Comparison of ENCODE assay signal across 8 mouse cellular contexts in genomic region chr8:44937141-44937825, GRCm38 (mm10). TPM values are rescaled to one million over a fixed set of nuclear protein-coding genes. Genes with fewer than 3 reads are reported as not detected.
DNase-seq lines count a peak whose midpoint lies in the region; ATAC-seq and TF ChIP-seq lines count a peak whose summit lies in the region.

No protein-coding gene starts in this region.

- no peak for ATAC-seq in embryonic facial prominence, embryonic 15.5 days (ENCODE audit: insufficient number of reproducible peaks, low FRiP score, low TSS enrichment, low read depth)
- no peak for ATAC-seq in heart, embryonic 16.5 days (replicated peaks; ENCODE audit: extremely low read depth, insufficient read depth, low FRiP score)
- ATAC-seq in liver, postnatal 0 days: no peak

- H3K9ac ChIP-seq in embryonic facial prominence, embryonic 15.5 days: peak overlapping the region; percentile 82
- H3K9ac ChIP-seq in heart, embryonic 16.5 days (ENCODE audit: low read length): peak overlapping the region; percentile 85
- no peak overlapping the region; the same call in 1 of the 2 replicates for H3K9ac ChIP-seq in liver, postnatal 0 days (replicated peaks)

- peak overlapping the region; percentile 89 for H3K4me3 ChIP-seq in embryonic facial prominence, embryonic 15.5 days (replicated peaks)
- peak overlapping the region; percentile 89 for H3K4me3 ChIP-seq in heart, embryonic 16.5 days (ENCODE audit: low read length)
- peak overlapping the region; percentile 60 for H3K4me3 ChIP-seq in liver, postnatal 0 days (ENCODE audit: low read depth, low read length)

- H3K36me3 ChIP-seq in embryonic facial prominence, embryonic 15.5 days: no peaks in the 10 kb centered on the region
- 0 out of 2 replicates have a peak, but pooled peaks cover 2% of the 10 kb centered on the region for H3K36me3 ChIP-seq in heart, embryonic 16.5 days (ENCODE audit: control insufficient read depth, insufficient read depth)
- H3K36me3 ChIP-seq in liver, postnatal 0 days (replicated peaks; ENCODE audit: insufficient read depth, low read length): no peaks in the 10 kb centered on the region

- no peaks in the 10 kb centered on the region for H3K9me3 ChIP-seq in embryonic facial prominence, embryonic 15.5 days (replicated peaks)
- no peaks in the 10 kb centered on the region for H3K9me3 ChIP-seq in heart, embryonic 16.5 days (replicated peaks; ENCODE audit: control insufficient read depth, low read length)
- H3K9me3 ChIP-seq in liver, postnatal 0 days (ENCODE audit: low read length): no peaks in the 10 kb centered on the region

- peaks cover 12% of the 10 kb centered on the region; the same call in 1 of the 2 replicates for H3K4me1 ChIP-seq in embryonic facial prominence, embryonic 15.5 days
- H3K4me1 ChIP-seq in heart, embryonic 16.5 days (ENCODE audit: control insufficient read depth, insufficient read depth, low read length): peaks cover 9% of the 10 kb centered on the region
- H3K4me1 ChIP-seq in liver, postnatal 0 days (ENCODE audit: insufficient read depth): no peaks in the 10 kb centered on the region; the same call in 1 of the 2 replicates

- TF ChIP-seq CTCF in liver, postnatal 0 days (IDR thresholded peaks at IDR 0.05; ENCODE audit: low read depth): peak; percentile 48

- no peak for TF ChIP-seq EP300 in liver, postnatal 0 days (IDR thresholded peaks at IDR 0.05; ENCODE audit: low read depth)

- peak overlapping the region; percentile 74 for H3K4me2 ChIP-seq in embryonic facial prominence, embryonic 15.5 days (replicated peaks)
- H3K4me2 ChIP-seq in heart, embryonic 16.5 days (ENCODE audit: low read depth, low read length): peak overlapping the region; percentile 85
- H3K4me2 ChIP-seq in liver, postnatal 0 days (ENCODE audit: low read depth, low read length): peak overlapping the region; percentile 80

- under 1% methylated on average over 34 of the region's 34 CpGs for WGBS in embryonic facial prominence, embryonic 15.5 days
- under 1% methylated on average over 34 of the region's 34 CpGs for WGBS in heart, embryonic 16.5 days
- under 1% methylated on average over 34 of the region's 34 CpGs for WGBS in liver, postnatal 0 days (ENCODE audit: insufficient replicate concordance)

- peak; percentile 62 to 80 for DNase-seq in left cerebral cortex, adult 18-20 months (ENCODE audit: low spot score in 2 of 2)
- DNase-seq in left cerebral cortex, adult 11 months (ENCODE audit: low spot score): no peak
- peak; percentile 63 to 81 for DNase-seq in kidney, postnatal 36 days
- DNase-seq in liver, postnatal 0 days: peak; percentile 52
- peak; percentile 48 for DNase-seq in ovary, postnatal 10 days (ENCODE audit: low spot score)
- no peak for DNase-seq in thymus, postnatal 4 days

- H3K27ac ChIP-seq in embryonic facial prominence, embryonic 15.5 days (replicated peaks): peak overlapping the region; percentile 96
- peak overlapping the region; percentile 95 for H3K27ac ChIP-seq in heart, embryonic 16.5 days (ENCODE audit: low read length)
- H3K27ac ChIP-seq in liver, postnatal 0 days (ENCODE audit: low read depth): no peak overlapping the region

- H3K27me3 ChIP-seq in embryonic facial prominence, embryonic 15.5 days: no peaks in the 10 kb centered on the region
- H3K27me3 ChIP-seq in heart, embryonic 16.5 days (ENCODE audit: control insufficient read depth, insufficient read depth, low read length): no peaks in the 10 kb centered on the region
- H3K27me3 ChIP-seq in liver, postnatal 0 days (ENCODE audit: insufficient read depth, low read length): peaks cover 49% of the 10 kb centered on the region

RNA-seq across cellular contexts. Expression of gene Fat1, which starts 2.0 kb away (rescaled TPM):
- total RNA-seq in left cerebral cortex, adult 18-20 months (2021): 10 to 100 TPM; 28.5 to 30.1 TPM
- polyA plus RNA-seq in embryonic facial prominence, embryonic 15.5 days (2015; fragmentation: Nextera tagmentation; extraction: Ambion mirVana): 24.2 and 24.8 TPM in 2 replicates
- 10.4 and 13.8 TPM in 2 replicates for polyA plus RNA-seq in heart, embryonic 16.5 days (2015; fragmentation: Nextera tagmentation; extraction: Ambion mirVana)
- polyA plus RNA-seq in liver, postnatal 0 days (2015; fragmentation: Nextera tagmentation; extraction: Ambion mirVana): 0.73 and 0.78 TPM in 2 replicates

Comparison
In these comparisons a context has a peak if more than half of its experiments do, and no peak if none do; other contexts are left out.
1. DNase-seq: peak in left cerebral cortex, adult 18-20 months (2 of 2), kidney, postnatal 36 days (2 of 2), liver, postnatal 0 days (single experiment) and ovary, postnatal 10 days (single experiment); none in left cerebral cortex, adult 11 months (single experiment) and thymus, postnatal 4 days (single experiment).
2. Peak in every context shown above with its lines, with median percentiles within 50 percentile points of each other: H3K4me2 ChIP-seq and H3K4me3 ChIP-seq.